Mouse (Mus musculus) CH12.LX (cell line): Measurements from ENCODE around the gene Qsox1. TPM values are rescaled to one million over a fixed set of nuclear protein-coding genes. Genes with fewer than 3 reads are reported as not detected.

ENCODE experiments used
- DNase-seq: peaks from one replicate; pipeline ENCODE4 v3.0.0-alpha.2; 2013; ENCODE audit errors: extremely low read depth
- H3K27ac ChIP-seq: 2 replicates; pipeline ENCODE4 v1.5.1; 2012; ENCODE audit warnings: low read depth, mild to moderate bottlenecking, control low read depth, moderate library complexity; ENCODE audit not compliant: insufficient read depth
- H3K27me3 ChIP-seq: replicated peaks from 2 replicates; pipeline ENCODE3; 2012; ENCODE audit warnings: inconsistent platforms
- H3K36me3 ChIP-seq, 2 experiments: replicated peaks in 1 of 2; 2 replicates each; pipeline versions ENCODE3 to v1.6.1; 2012; ENCODE audit warnings: inconsistent platforms in 1 of 2, low read length in 1 of 2, mild to moderate bottlenecking in 1 of 2, mixed read lengths in 1 of 2, moderate library complexity in 1 of 2; ENCODE audit not compliant: control insufficient read depth in 1 of 2, insufficient read depth in 1 of 2
- H3K4me1 ChIP-seq, 2 experiments: 2 replicates each; pipeline ENCODE4 v1.6.1; 2012; ENCODE audit warnings: inconsistent platforms in 1 of 2, moderate library complexity in 1 of 2; ENCODE audit not compliant: insufficient read depth in 2 of 2, control insufficient read depth in 1 of 2
- H3K4me2 ChIP-seq: 2 replicates; pipeline ENCODE4 v1.6.1; 2012; ENCODE audit warnings: low read depth, mild to moderate bottlenecking, control low read depth; ENCODE audit not compliant: poor library complexity, insufficient read depth, severe bottlenecking
- H3K4me3 ChIP-seq, 3 experiments: fragments of 150-350 bp in 1 of 3; sonication (generic) in 1 of 3; replicated peaks in 1 of 3; 2 replicates each; pipeline versions ENCODE3 to v1.5.1; 2011 to 2012; ENCODE audit warnings: low read depth in 2 of 3, low read length in 2 of 3, mild to moderate bottlenecking in 2 of 3, moderate library complexity in 2 of 3, control low read depth in 1 of 3, improper control_type of control experiment in 1 of 3, inconsistent platforms in 1 of 3, mixed read lengths in 1 of 3; ENCODE audit not compliant: poor library complexity in 1 of 3
- H3K79me2 ChIP-seq: replicated peaks from 2 replicates; pipeline ENCODE4 v1.6.1; 2012; ENCODE audit warnings: mild to moderate bottlenecking, moderate library complexity; ENCODE audit not compliant: control insufficient read depth, poor library complexity, insufficient read depth, severe bottlenecking; ENCODE audit errors: extremely low read depth
- H3K9ac ChIP-seq: 2 replicates; pipeline ENCODE4 v1.6.1; 2012; ENCODE audit warnings: low read depth, mild to moderate bottlenecking, control low read depth, moderate library complexity; ENCODE audit not compliant: insufficient read depth
- H3K9me3 ChIP-seq: replicated peaks from 2 replicates; pipeline ENCODE3; 2012; ENCODE audit warnings: low read length, inconsistent platforms, mixed read lengths
- CHD1 ChIP-seq: IDR thresholded peaks from 2 replicates; pipeline ENCODE4 v1.6.1; 2012; ENCODE audit warnings: low read depth, low read length, improper control_type of control experiment, inconsistent platforms
- CHD2 ChIP-seq: IDR thresholded peaks from 2 replicates; pipeline ENCODE4 v1.6.1; 2011; ENCODE audit warnings: low read length, improper control_type of control experiment
- E2F4 ChIP-seq: IDR thresholded peaks from 2 replicates; pipeline ENCODE4 v1.6.1; 2011; ENCODE audit warnings: low read depth, low read length, improper control_type of control experiment; ENCODE audit not compliant: insufficient replicate concordance
- ELF1 ChIP-seq: IDR thresholded peaks from 2 replicates; pipeline ENCODE4 v1.6.1; 2014; ENCODE audit warnings: low read depth, mild to moderate bottlenecking, inconsistent platforms, low read length, improper control_type of control experiment
- EP300 ChIP-seq: IDR thresholded peaks from 2 replicates; pipeline ENCODE4 v1.6.1; 2011; ENCODE audit warnings: low read length, improper control_type of control experiment
- ETS1 ChIP-seq: conservative IDR thresholded peaks from 2 replicates; pipeline ENCODE4 v1.6.1; 2012; ENCODE audit warnings: low read depth, mild to moderate bottlenecking, inconsistent platforms, low read length, improper control_type of control experiment, moderate library complexity
- GABPA ChIP-seq: IDR thresholded peaks from 2 replicates; pipeline ENCODE4 v1.6.1; 2012; ENCODE audit warnings: low read depth, low read length, improper control_type of control experiment, inconsistent platforms; ENCODE audit not compliant: insufficient replicate concordance
- HCFC1 ChIP-seq: IDR thresholded peaks from 2 replicates; pipeline ENCODE4 v1.6.1; 2012; ENCODE audit warnings: low read depth, mild to moderate bottlenecking, inconsistent platforms, low read length, improper control_type of control experiment
- IRF4 ChIP-seq: IDR thresholded peaks from 2 replicates; pipeline ENCODE4 v1.6.1; 2014; ENCODE audit warnings: low read depth, mild to moderate bottlenecking, inconsistent platforms, low read length, improper control_type of control experiment
- KAT2A ChIP-seq: IDR thresholded peaks from 2 replicates; pipeline ENCODE4 v1.6.1; 2012; ENCODE audit warnings: low read length, improper control_type of control experiment, inconsistent platforms; ENCODE audit not compliant: insufficient replicate concordance
- MAX ChIP-seq: IDR thresholded peaks from 2 replicates; pipeline ENCODE4 v1.6.1; 2011; ENCODE audit warnings: low read length, improper control_type of control experiment
- MEF2A ChIP-seq: IDR thresholded peaks from 2 replicates; pipeline ENCODE4 v1.6.1; 2014; ENCODE audit warnings: low read depth, mild to moderate bottlenecking, inconsistent platforms, low read length, improper control_type of control experiment, borderline replicate concordance
- MYC ChIP-seq: IDR thresholded peaks from 2 replicates; pipeline ENCODE4 v1.6.1; 2011; ENCODE audit warnings: low read depth, mild to moderate bottlenecking, improper control_type of control experiment, low read length
- NRF1 ChIP-seq: IDR thresholded peaks from 2 replicates; pipeline ENCODE4 v1.6.1; 2014; ENCODE audit warnings: low read depth, mild to moderate bottlenecking, inconsistent platforms, low read length, improper control_type of control experiment, moderate library complexity
- POLR2A ChIP-seq: IDR thresholded peaks from 2 replicates; pipeline ENCODE4 v1.6.1; 2011; ENCODE audit warnings: low read depth, mild to moderate bottlenecking, improper control_type of control experiment, low read length
- POLR2AphosphoS2 ChIP-seq: IDR thresholded peaks from 2 replicates; pipeline ENCODE4 v1.6.1; 2011; ENCODE audit warnings: low read depth, low read length, improper control_type of control experiment
- RAD21 ChIP-seq: IDR thresholded peaks from 2 replicates; pipeline ENCODE4 v1.6.1; 2011; ENCODE audit warnings: low read depth, mild to moderate bottlenecking, low read length, improper control_type of control experiment, moderate library complexity
- RCOR1 ChIP-seq: conservative IDR thresholded peaks from 2 replicates; pipeline ENCODE4 v1.6.1; 2012; ENCODE audit warnings: low read depth, mild to moderate bottlenecking, inconsistent platforms, low read length, improper control_type of control experiment
- SIN3A ChIP-seq: IDR thresholded peaks from 2 replicates; pipeline ENCODE4 v1.6.1; 2012; ENCODE audit warnings: low read length, improper control_type of control experiment, inconsistent platforms
- SMC3 ChIP-seq: IDR thresholded peaks from 2 replicates; pipeline ENCODE4 v1.6.1; 2011; ENCODE audit warnings: low read depth, low read length, improper control_type of control experiment
- TBP ChIP-seq: conservative IDR thresholded peaks from 2 replicates; pipeline ENCODE4 v1.6.1; 2011; ENCODE audit warnings: low read depth, low read length, improper control_type of control experiment
- TCF12 ChIP-seq: IDR thresholded peaks from 2 replicates; pipeline ENCODE4 v1.6.1; 2014; ENCODE audit warnings: low read depth, mild to moderate bottlenecking, inconsistent platforms, low read length, improper control_type of control experiment
- USF1 ChIP-seq: IDR thresholded peaks from 2 replicates; pipeline ENCODE4 v1.6.1; 2014; ENCODE audit warnings: low read depth, mild to moderate bottlenecking, inconsistent platforms, low read length, improper control_type of control experiment
- USF2 ChIP-seq: conservative IDR thresholded peaks from 2 replicates; pipeline ENCODE4 v1.6.1; 2011; ENCODE audit warnings: low read depth, low read length, improper control_type of control experiment
- ZMIZ1 ChIP-seq: IDR thresholded peaks from 2 replicates; pipeline ENCODE4 v1.6.1; 2012; ENCODE audit warnings: low read depth, mild to moderate bottlenecking, inconsistent platforms, low read length, improper control_type of control experiment
- ZNF384 ChIP-seq: IDR thresholded peaks from 2 replicates; pipeline ENCODE4 v1.6.1; 2012; ENCODE audit warnings: low read depth, low read length, improper control_type of control experiment, inconsistent platforms
- dilution Hi-C: fragments of 300-500 bp; cut with MboI; formaldehyde crosslinking; loops from 2 replicates; pipeline ENCODE4 v1.14.3; 2020; ENCODE audit warnings: low sequenced_read_pairs; ENCODE audit not compliant: extremely low pct_unique_long_range_greater_than_20kb, extremely low pct_ligation_motif_present
- in situ Hi-C: fragments of 300-500 bp; cut with MboI; formaldehyde crosslinking; loops from 3 replicates; pipeline ENCODE4 v1.14.3; 2019; ENCODE audit warnings: low sequenced_read_pairs, low pct_ligation_motif_present, low pct_unique_long_range_greater_than_20kb, mixed read lengths
- polyA plus RNA-seq: library from polyadenylated mRNA; unstranded; fragments of >175 nt; gene quantifications from 2 replicates; pipeline ENCODE4 v1.2.1, GENCODE M21; 2012; ENCODE audit warnings: low read depth; ENCODE audit not compliant: insufficient read length
- total RNA-seq, 2 experiments: library from RNA; depleted of rRNA; stranded (reverse); fragments of 300-350 nt in 1 of 2; fragments of >200 nt in 1 of 2; gene quantifications; 2 replicates each; pipeline ENCODE4 v1.2.3; 2012 to 2014

Qsox1 gene
- total and polyA plus RNA-seq, 3 experiments = 8.6 to 13.7 (median 11.6) TPM

- no peak overlapping the region for H3K9ac ChIP-seq
- no peak overlapping the region for H3K4me3 ChIP-seq
- dilution Hi-C loops (no loop called here), in situ Hi-C loops (no loop called here)
- peaks cover 3% of the 10 kb centered on the region for H3K27me3 ChIP-seq
- H3K9me3 ChIP-seq = no peaks in the 10 kb centered on the region
- peaks cover 0 to 7% of the 10 kb centered on the region in 2 experiments; a peak in 2 of 4 replicates for H3K4me1 ChIP-seq
- DNase-seq = no peak
- no peaks in the 10 kb centered on the region for H3K36me3 ChIP-seq
- TF ChIP-seq MEF2A = no peak
- TF ChIP-seq CHD2 = no peak
- TF ChIP-seq SIN3A = no peak
- TF ChIP-seq USF2 = no peak
- no peak for TF ChIP-seq HCFC1
- no peak for TF ChIP-seq TCF12
- no peak for TF ChIP-seq RAD21
- TF ChIP-seq E2F4 = no peak
- TF ChIP-seq IRF4 = no peak
- no peak for TF ChIP-seq CHD1
- TF ChIP-seq NRF1 = no peak
- TF ChIP-seq SMC3 = no peak
- no peak for TF ChIP-seq MAX
- TF ChIP-seq EP300 = no peak
- no peak for TF ChIP-seq ZMIZ1
- TF ChIP-seq TBP = no peak
- no peak for TF ChIP-seq KAT2A
- TF ChIP-seq, all 38 proteins: peak for 0
- H3K27ac ChIP-seq = no peak overlapping the region
- H3K79me2 ChIP-seq = no peaks in the 10 kb centered on the region
- no peak overlapping the region for H3K4me2 ChIP-seq
These were observed 54.0 kb downstream of the Qsox1 start for GRCm38 (mm10) chr1:155758711-155759110.

- Histone ChIP-seq H3K79me2 (no peaks in the 10 kb centered on the region), H3K4me3 (no peak overlapping the region), H3K27me3 (peaks cover 8% of the 10 kb centered on the region), H3K4me1 (no peaks in the 10 kb centered on the region; a peak in 1 of 4 replicates), H3K27ac (no peak overlapping the region), H3K9ac (no peak overlapping the region), H3K36me3 (no peaks in the 10 kb centered on the region), H3K4me2 (no peak overlapping the region), H3K9me3 (no peaks in the 10 kb centered on the region)
- DNase-seq = no peak
- TF ChIP-seq HCFC1 (no peak), MYC (no peak), ZNF384 (no peak), USF1 (no peak), ETS1 (no peak), RCOR1 (no peak), ELF1 (no peak), POLR2AphosphoS2 (no peak), TCF12 (no peak), GABPA (no peak), ZMIZ1 (no peak), POLR2A (no peak)
- in situ Hi-C loops = no loop called here
- dilution Hi-C loops = no loop called here
These were observed 55.1 kb downstream of the Qsox1 start for GRCm38 (mm10) chr1:155757621-155758020.
